Mouse (Mus musculus): ENCODE data around the gene Gm49387.

GRCm38 (mm10) chr14:31576846-31577697 is 63.6 kb downstream of the Gm49387 start:
- TF ChIP-seq CTCF (IDR thresholded peaks at IDR 0.05) = no peak
- TF ChIP-seq EP300 (IDR thresholded peaks at IDR 0.05) = no peak

All from lung, postnatal 0 days (tissue).